Mouse (Mus musculus) urinary bladder, postnatal 25 days (tissue): ENCODE measurements around the gene Rhbdd1.

ENCODE experiments used
- DNase-seq: peaks from one replicate; pipeline ENCODE4 v3.0.0; 2022; ENCODE audit warnings: low spot score

Gene Rhbdd1

DNA sequence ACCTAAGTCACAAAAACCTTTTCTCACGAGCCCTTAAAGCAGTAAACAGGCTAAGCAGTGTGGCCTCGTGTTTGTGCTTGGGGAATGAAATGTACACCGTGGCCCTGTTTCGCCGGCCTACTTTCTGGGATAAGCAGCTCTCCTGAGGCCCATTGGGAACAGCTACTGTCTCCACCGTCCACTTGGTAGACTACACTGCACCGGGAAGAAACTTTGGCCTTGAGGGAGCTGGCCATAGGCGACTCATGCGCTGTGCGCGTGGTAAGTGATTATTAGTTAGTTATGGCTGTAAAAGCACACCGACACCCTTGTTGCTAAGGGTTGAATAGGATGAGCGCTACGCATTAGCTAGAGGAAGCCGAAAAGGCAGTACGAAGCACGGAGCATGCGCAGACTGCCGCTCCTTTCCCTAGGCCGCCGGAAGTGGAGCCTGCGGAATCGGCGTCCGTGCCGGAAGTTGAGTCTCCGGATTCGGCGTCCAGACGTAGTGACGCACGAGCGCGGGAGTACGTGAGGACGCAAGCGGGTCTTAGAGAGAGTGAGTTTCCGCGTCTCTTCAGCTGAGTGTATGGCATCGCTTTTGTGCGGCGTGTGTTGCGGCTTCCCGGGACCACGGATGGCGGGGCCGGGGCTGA is at the start of gene Rhbdd1:
Rhbdd1 (plus strand) TSS at position 342 of the 635 bp plus-strand sequence.
- peak; percentile 97 for DNase-seq

DNA sequence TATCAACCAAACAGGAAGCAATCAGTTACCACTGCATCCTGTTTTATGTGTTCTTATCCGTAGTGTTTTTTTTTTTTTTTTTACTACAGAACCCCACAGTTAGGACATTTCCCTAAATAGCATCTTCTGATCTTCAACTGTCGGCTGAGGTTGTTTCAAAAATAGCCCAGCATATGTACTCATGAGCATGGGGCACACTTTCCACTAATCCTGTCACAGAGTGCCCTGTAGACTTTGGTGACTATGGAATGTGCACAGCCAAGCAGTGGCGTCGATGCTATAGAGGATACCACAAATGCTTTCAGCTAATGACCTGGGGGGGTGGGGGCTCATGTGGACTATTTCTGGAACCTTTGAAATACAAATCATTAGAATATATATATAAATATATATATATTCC is 48.7 kb upstream of the Rhbdd1 start:
- no peak for DNase-seq

DNA sequence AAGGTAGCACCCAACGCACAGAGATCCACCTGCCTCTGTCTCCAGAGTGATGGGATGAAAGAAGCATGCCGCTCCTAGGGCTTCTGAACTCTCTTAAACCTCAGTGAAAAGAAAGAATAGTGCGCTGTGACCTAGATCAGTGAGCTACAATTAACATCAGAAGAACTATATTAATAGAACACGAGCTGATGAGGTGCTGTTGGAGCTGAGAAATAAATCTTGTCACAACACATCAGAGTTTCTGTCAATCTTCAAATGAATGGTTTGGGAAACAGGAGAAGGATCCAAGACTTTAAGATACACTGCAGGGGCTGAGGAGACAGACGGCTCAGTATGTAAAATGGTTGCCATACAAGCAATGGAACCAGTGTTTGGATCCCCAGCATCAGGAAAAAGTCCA is 44.0 kb upstream of the Rhbdd1 start:
- no peak for DNase-seq

DNA sequence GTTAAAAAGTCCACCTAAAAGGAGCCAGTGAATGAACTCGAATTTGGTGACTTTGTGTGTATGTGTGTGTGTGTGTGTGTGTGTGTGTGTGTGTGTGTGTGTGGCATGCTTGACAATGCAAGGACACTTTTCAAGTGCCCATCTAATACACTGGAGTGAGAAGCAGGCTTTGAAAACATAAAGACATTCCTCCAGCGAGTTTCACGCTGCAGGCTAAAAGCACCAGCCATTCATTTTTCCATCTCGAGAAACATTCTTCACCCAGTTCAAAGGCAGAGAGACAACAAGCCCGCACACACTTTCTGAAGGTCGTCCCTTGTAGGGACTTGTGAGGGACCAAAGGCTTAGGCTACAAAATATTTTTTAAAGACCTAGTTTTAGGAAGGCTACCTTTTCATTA is 42.7 kb upstream of the Rhbdd1 start:
- DNase-seq = no peak

DNA sequence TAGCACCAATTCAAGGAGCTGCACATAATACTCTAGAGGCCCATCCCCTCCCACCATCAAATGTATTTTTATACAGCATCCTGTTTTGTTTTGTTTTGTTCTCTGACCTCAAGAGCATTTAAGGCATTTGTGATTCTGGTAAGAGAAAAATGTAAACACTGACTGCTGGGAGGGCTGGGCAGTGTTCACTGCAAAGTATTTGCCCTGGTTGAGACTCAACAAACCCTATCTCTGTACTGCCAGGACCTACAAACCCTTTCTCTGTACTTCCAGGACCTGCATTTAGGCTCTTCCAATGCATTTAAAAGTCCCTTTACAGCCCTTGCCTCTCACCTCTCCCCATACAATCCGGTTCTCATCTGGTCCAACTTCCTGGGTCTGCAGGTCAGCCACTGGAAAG is 41.9 kb upstream of the Rhbdd1 start:
- DNase-seq = no peak

DNA sequence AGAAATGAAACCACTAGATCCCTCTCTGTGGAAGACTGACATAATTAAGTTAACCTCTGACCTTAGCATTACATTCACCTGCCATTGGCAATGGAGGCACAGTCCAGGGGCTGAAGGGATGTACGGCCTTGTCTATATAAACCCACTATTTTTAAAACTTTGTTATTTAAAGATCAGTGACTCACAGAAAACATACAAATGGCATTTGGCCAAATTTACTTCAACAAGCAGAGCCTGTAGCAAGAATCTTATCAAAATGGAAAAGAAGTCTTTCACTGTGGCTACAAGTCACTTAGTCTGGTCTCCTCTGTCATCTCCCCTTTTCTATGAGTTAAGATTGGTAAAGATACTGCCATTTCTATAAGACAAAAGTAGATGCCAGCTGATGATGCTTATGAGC is 36.5 kb upstream of the Rhbdd1 start:
- DNase-seq = no peak

DNA sequence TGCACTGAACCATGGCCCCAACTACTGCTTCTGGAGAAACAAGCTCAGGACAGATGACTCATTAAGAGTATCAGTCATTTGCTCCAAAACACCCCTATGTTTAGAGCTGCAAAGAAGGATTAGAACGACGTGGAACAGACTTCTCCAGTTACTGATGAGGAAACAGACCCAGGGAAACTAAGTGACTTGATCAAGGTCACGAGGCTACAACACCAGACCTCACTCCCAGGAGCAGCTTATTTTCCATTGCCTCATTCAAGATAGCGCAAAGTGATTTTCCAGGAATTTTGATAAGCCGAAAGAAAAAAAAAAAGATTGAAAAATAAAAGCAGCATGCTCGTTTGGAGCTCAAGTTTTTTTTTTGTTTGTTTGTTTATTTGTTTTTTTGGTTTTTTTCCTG is 34.4 kb upstream of the Rhbdd1 start:
- no peak for DNase-seq

DNA sequence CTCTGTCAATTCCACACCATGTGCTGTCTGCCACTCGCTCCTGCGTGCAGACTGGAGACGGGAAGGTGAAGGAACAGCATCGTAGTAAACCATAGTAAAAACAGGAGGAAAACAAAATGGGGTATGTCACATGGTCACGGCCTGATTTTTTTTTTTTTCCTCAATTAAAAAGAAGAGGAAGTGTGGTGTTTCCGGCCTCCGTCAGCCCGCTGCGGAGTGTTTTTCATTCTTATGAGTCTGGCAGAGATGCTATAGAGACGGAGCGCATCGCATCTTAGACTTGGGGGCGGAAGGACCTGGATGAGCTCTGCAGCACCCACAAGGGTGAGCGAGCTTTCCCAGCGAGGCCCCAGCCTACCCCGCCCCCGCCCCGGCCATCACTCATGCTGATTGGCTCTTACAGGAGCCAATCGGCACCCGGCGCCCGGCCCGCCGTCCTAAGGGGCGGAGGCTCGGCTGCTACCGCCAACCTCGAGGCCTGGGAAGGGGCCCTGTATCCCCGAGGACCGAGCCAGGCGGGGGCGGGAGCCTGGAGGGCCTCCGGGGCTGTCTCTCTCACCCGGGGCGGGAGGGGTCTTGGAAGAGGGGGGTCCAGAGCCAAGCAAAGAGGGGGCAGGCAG is 33.1 kb upstream of the Rhbdd1 start:
- DNase-seq = peak; percentile 77

DNA sequence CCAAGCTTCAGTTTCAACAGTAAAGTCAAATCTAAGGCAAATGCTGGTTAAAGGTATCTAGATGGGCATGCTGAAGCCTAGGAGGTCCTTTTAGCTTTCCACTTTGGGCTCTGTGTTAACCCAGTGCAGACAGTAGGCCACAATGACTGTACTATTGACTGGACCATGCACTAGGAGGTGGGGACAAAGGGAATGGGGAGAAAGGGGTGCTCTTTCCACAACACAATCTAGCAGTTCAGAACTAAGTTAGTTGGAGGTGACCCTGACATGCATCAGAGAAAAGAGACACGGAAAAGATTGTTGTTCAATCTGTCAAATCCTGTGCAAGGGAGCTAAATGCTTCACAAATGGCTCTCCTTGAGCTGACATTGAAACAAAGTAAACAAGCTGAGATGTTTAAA is 32.4 kb upstream of the Rhbdd1 start:
- DNase-seq = peak; percentile 21

DNA sequence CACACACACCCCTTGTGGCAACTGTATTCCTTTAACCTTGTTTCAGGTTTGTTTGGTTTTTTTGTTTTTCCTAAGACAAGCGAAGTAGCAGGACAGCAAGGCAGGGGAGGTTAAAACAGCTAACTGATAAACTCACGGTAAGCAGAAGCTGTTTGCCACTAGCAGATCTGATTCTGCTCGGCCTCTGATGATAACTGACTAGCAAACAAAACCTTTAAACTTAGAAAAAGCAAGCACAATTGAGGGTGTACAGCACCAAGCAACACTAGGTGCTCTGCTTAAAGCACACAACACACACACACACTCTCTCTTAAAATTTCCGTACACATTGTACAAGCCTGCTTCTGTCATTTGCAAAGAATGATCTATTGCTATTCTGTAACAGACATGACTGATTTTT is 31.8 kb upstream of the Rhbdd1 start:
- no peak for DNase-seq

DNA sequence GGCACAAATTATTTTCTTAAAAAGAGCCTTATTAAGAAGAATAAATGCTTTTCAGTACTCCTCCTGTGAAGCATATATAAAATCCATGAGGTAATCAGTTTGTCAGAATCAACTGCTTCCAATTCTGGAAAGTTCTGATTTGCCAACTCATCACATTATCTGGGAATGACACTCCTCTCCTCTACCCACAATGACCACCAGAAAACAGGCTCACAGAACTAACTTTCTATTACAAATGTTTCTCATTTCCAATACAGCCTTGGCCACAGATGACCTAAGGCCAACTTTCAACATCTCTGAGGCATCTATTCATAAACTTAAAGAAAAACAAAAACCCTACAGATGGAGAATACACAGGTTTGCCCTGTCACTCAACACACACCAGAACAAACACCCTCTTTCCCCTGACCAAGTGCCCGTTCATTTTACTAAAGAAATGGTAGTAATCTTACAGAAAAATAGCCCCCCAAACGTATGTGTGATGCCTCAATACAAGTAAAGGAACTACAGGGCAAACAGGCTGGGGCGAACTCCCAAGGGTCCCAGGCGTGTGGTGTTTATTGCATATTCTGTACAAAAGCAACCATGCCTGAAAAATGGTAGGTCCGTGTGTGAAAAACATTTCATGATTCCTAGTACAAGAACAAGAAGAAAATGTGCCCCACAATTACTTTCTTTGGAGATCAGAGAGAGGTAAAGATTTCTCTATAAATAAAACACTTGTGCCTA is 30.6 kb upstream of the Rhbdd1 start:
- DNase-seq = no peak

DNA sequence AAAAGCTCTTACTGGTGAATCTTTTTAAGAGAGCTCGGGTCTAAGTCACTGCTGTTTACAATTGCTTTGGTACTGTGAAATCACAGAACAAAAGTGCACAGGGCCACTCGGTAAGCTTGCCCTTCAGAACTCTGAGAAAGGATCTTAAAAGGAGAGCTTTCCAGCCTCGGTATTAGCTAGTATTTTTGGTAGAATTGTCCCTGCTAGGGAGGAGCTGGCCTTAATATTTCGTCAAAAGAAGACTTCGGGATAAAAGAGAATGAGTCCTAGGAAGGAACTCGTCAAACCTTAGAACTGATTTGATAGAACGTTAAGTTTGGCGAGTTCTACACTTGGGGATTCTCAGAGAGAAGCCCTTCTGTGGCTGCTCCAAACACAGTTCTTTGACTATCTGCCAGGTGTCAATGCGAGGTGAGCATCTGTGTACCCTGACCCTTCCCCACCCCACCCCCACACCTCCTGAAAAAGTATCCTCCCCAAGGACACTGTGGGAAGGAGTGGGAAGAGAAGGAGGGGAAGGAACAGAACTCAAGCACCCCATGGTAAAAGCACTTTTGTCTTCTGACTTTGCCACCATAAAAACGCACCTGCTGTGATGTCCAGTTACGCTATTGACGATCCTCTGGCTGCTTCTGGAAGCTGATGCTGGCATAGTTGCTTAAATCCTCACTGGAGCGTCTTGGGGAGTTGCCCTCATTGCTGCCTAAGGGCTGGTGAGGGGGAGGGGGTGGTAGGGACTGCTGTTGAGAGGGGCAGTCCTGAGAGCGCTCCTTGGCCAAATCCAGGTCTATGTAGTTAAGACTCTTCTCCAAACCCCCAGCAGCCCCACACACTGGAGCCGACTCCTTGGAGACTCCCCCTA is 29.8 kb upstream of the Rhbdd1 start:
- DNase-seq = no peak

DNA sequence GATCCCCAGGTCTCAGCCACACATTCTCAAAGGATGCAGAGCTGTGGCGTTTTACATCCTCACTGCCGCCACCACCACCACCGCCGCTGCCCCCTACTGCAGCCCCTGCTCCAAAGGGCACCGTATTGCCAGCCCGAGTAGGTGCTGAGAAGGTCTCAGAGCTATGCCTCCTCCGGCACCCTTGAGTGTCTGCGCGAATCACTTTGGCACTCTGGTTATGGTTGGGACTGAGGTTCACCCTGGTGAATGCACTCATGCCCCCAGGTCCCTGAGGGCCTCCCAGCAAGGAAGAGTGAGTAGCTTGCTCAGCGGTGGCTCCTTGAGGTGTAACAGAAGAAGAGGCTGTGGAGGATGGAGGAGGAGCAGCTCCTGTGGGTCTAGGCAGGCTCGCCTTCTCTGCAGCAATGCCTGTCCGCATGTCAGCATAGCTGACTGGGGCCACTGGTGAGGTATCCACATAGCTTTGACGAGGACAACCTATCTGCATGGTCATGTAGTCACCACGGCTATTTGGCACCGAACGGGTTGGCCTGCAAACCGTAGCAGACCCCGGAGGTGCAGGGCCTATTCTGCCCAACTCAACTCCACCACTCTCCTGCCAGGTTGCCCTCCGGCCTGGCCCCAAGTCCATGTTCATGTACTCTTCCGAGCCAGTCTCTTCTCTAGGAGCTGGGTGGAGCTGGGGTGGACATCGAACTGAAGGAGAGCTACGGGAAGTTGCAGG is 29.0 kb upstream of the Rhbdd1 start:
- no peak for DNase-seq

DNA sequence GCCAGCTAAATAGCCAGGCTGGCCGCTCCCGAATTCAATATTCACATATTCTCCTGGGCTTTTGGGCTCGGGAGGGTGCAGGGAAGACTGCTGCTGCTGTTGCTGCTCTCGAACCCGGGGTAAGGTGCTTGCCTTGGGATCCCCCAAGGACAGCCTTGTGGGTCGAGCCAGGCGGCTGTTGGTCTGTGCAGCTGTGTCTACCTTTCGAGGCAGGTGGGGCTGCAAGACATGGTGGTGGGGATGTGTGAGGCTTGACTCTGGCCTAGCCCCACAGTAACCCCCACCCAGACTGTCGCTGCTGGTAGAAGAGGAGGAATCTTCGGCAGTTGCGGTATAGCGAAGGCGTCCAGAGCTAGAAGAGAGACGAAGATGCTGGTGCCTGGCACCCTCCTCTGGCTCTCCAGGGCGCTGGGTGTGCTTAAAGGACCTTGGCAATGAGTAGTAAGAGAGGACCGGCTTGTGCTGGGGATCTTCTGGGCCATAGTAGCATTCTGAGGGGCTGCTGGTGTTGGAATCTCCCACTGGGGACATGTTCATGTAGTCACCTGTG is 28.4 kb upstream of the Rhbdd1 start:
- DNase-seq = no peak

DNA sequence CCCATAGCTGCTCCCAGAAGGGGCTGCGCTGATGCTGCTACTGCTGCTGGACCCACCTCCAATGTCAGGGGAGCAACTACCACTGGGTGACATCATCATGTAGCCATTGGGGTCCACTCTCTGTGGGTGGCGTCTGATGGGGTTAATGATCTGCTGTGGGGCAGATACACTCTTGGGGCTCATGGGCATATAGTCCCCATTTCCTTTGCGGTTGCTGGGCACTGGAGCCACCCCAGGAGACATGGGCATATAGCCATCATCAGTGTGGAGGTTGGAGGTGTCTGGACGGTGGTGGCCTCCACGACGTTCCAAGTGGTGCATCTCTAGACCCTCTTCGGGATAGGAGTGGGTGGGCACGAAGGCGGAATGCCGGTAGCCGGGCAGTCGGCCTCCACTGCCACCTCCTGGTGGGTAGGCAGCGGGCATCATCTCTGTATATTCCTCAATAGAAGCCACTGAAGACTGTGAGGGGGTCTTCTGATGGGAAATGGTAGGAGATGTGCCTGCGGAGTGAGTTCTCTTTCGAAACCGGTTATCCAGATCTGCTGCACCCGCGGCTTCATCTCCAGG is 27.7 kb upstream of the Rhbdd1 start:
- no peak for DNase-seq

DNA sequence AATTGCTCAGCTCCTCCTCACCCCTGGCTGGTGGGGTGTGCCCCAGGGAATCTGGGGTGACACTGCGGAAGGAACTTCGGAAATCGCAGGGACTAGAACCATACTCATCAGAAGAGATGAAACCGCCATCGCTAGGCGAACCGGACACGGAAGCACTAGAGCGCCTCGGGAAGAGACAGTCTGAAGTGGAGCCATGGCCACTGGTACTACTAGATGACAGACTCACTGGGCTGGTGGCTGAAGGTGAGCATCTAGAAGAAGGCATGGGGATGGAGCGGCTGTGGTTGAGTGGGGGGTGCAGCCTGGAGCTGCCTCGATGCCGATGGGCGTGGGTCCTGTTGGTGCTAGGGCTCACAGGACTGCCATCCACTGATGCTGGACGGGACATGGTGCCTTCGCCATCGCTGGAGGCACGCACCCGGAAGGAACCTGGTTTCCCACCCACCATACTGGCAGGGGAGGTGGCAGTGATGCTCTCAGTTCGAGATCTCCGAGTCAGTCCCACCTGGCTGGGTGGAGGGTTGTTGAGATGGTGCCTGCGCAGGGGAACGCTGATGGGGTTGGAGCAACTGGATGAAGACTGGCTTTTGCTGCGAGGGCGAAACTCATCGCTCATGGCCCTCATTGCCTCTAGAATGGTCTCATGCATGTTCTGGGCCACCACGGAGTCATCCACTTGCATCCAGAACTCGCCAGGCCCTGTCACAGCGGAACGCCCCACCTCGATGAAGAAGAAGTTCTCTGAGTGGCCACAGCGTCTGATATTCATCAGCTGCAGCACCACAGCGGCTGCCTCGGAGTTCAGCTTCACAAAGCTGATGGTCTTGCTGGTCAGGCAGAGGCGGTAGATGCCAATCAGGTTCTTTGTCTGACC is 26.9 kb upstream of the Rhbdd1 start:
- DNase-seq = peak; percentile 16

DNA sequence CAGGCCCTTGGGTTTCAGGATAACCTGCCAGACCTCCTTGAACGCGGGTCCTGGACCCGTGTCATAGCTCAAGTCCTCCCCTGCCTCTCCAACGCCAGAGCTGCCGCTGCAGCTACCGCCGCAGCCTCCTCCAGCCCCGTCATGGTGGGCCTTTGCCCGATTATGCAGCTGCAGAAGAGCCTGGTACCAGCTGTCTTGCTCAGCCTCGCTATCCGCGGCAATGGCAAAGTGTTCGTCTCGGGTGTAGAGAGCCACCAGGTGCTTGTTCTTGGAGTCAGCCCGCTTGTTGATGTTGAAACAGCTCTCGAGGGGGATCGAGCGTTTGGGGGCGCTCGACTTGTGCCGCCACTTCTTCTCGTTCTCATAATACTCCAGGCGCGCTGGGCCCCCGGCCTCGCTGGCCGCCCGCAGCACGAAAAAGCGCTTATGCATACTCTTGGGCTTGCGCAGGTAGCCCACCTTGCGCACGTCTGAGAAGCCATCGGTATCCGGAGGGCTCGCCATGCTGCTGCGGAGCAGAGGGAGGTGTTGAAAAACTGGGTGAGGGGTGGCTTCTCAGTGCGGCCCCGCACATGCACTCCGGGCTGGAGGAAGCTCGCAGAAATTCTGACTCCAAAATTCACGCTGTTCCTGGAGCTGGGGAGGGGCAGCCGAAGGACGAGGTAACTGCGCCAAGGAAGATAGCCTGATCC is 26.1 kb upstream of the Rhbdd1 start:
- peak; percentile 21 for DNase-seq

DNA sequence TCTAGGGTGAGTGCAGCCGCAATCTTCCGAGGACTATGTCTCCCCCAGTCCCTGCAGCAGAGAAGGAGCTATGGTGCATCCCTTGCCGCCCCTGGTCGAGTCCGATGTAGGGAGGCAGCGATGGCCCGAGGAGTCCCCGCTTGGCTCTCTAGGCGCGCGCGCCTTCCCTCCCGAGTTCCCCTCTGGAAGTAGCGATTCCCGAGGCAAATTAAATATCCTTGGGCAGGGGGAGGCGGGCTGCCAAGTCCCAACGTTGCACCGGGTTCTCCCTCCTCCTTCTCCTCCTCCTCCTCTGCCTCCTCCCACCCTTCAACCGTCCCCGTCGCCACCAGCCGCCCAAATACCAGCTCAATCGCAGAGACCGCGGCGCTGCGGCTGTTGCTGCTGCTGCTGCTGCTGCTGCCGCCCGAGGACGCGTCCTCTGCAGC is 25.5 kb upstream of the Rhbdd1 start:
- DNase-seq = peak; percentile 59

DNA sequence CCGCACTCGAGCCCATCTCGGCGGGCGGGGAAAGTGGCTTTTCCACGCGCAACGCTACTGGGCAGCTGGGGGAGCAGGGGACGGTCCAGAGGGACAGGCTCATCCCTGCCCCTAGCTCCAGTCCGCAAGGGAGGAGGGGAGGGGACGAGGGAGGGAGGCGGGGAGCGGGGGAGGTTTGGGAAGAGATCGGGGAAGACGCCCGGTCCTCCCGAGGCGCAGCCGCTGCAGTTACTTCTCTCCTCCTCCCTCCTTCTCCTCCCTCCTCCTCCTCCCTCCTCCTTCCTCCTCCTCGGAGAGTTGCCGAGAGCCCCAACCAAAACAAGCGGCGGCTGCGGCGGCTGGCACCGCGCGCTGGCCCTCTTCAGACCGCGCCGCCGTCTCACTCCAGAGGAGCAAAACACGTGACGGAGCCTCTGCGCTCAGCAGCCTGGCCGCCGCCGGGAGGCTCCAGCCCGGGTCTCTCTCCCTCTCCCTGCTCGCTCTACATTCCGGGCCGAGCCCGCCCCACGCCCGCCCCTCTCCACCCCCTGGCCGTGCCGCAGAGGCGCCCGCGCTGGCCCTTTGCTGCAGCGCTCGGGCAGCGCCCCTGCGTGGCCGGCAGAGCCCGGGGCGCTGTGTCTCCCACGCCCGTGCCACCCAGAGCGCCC is 25.0 kb upstream of the Rhbdd1 start, which contains the start of gene Irs1:
Irs1 (minus strand) TSS at position 266 of the 647 bp plus-strand sequence.
- peak; percentile 67 for DNase-seq
